Mouse (Mus musculus) forebrain, embryonic 15.5 days (tissue): Measurements from ENCODE around the gene Spats2l. TPM values are rescaled to one million over a fixed set of nuclear protein-coding genes. Genes with fewer than 3 reads are reported as not detected.

ENCODE experiments used
- ATAC-seq: fragments of 200-750 bp; cut with Nextera tagmentation; replicated peaks from 2 replicates; pipeline ENCODE4 v1.8.0; 2017; ENCODE audit warnings: mild to moderate bottlenecking, moderate TSS enrichment, moderate library complexity
- H3K27ac ChIP-seq: fragments of 300-500 bp; sonication (generic); replicated peaks from 2 replicates; pipeline ENCODE4 v1.5.1; 2015; ENCODE audit warnings: mild to moderate bottlenecking, inconsistent platforms
- H3K27me3 ChIP-seq: fragments of 300-500 bp; sonication (generic); 2 replicates; pipeline ENCODE4 v1.6.1; 2015; ENCODE audit warnings: inconsistent platforms
- H3K36me3 ChIP-seq: fragments of 300-500 bp; sonication (generic); 2 replicates; pipeline ENCODE4 v1.6.1; 2015; ENCODE audit warnings: mild to moderate bottlenecking, inconsistent platforms
- H3K4me1 ChIP-seq: fragments of 300-500 bp; sonication (generic); 2 replicates; pipeline ENCODE4 v1.6.1; 2015; ENCODE audit warnings: inconsistent platforms
- H3K4me2 ChIP-seq: fragments of 300-500 bp; sonication (generic); replicated peaks from 2 replicates; pipeline ENCODE4 v1.6.1; 2015; ENCODE audit warnings: mild to moderate bottlenecking, inconsistent platforms
- H3K4me3 ChIP-seq: fragments of 300-500 bp; sonication (generic); 2 replicates; pipeline ENCODE4 v1.5.1; 2015; ENCODE audit warnings: mild to moderate bottlenecking, inconsistent platforms
- H3K9ac ChIP-seq: fragments of 300-500 bp; sonication (generic); replicated peaks from 2 replicates; pipeline ENCODE4 v1.6.1; 2015; ENCODE audit warnings: mild to moderate bottlenecking, inconsistent platforms
- H3K9me3 ChIP-seq: fragments of 300-500 bp; sonication (generic); 2 replicates; pipeline ENCODE4 v1.6.1; 2016; ENCODE audit warnings: inconsistent platforms
- WGBS: fragments of 180-500 bp; shearing (Covaris S2); methylation state at CpG from one replicate; pipeline ENCODE4 v1.1.7; 2015; ENCODE audit warnings: mixed read lengths; 5-methylcytosine and 5-hydroxymethylcytosine counted together
- polyA plus RNA-seq: library from polyadenylated mRNA; unstranded; fragments of >200 nt; fragmentation: Nextera tagmentation; extraction: Ambion mirVana; gene quantifications from 2 replicates; pipeline ENCODE4 v1.2.1, GENCODE M21; 2015

Gene Spats2l
- polyA plus RNA-seq, 1 experiment from 2014 or later = 50.6 TPM

DNA sequence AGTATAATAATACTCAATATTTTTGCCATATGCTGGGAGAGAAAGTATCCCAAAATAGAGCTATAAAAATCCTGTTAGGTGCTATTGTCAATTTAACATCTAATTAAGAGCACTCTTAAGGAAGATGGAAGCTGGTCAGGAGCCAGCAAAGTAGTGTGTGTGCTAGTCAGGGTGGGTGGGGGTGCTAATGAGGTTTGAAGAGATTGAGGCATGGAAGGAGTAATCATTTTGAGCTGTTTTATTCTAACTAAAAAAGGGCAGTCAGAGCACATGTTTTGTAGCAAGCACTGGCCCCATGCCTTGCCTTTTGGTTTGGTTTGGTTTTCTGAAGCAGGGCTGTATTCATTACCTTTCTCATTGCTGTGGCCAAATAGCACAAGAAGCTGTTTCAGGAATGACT lies 132.3 kb downstream of the Spats2l start:
- Histone ChIP-seq H3K9me3 (no peaks in the 10 kb centered on the region), H3K36me3 (no peaks in the 10 kb centered on the region), H3K27me3 (no peaks in the 10 kb centered on the region), H3K4me3 (no peak overlapping the region), H3K4me1 (peaks cover 11% of the 10 kb centered on the region; the same call in 1 of the 2 replicates), H3K4me2 (no peak overlapping the region), H3K9ac (no peak overlapping the region), H3K27ac (0 out of 2 replicates have a peak overlapping the region, but pooled peaks have one; percentile 3)
- ATAC-seq = 0 out of 2 replicates have a peak, but pooled peaks have one; percentile 27

- no peak overlapping the region for H3K4me2 ChIP-seq
- H3K9ac ChIP-seq = no peak overlapping the region
- H3K27ac ChIP-seq = peak overlapping the region; percentile 11; the same call in 1 of the 2 replicates
- H3K9me3 ChIP-seq = no peaks in the 10 kb centered on the region
- no peaks in the 10 kb centered on the region for H3K36me3 ChIP-seq
- H3K27me3 ChIP-seq = no peaks in the 10 kb centered on the region
- H3K4me1 ChIP-seq = peaks cover 17% of the 10 kb centered on the region; the same call in 1 of the 2 replicates
- ATAC-seq = no peak
- 83% methylated on average over 6 of the region's 6 CpGs for WGBS
- H3K4me3 ChIP-seq = no peak overlapping the region
Measured at GRCm38 (mm10) chr1:57911561-57911960, 137.6 kb downstream of the Spats2l start.

DNA sequence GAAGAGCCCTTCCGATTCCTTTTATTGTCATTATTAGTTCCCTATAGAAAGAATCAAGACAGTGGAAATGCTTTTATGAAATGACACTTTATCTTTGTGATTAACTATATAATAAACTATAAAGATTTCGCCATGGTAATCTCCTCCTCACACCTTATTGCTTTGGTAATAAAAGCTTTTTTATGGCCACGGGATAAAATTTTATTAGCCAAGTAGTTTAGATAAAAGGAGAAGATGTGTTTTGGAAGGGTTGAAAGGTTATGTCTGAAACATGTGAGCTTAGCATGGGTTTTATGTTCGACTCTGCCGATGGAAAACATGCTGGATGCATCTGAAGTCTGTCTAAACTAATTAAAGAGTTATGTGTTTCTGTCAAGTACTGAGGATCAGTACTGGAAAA lies 143.4 kb downstream of the Spats2l start:
- no peak overlapping the region for H3K9ac ChIP-seq
- no peak overlapping the region for H3K4me2 ChIP-seq
- 90% methylated on average over 5 of the region's 5 CpGs for WGBS
- no peak overlapping the region for H3K27ac ChIP-seq
- no peak for ATAC-seq
- H3K9me3 ChIP-seq = no peaks in the 10 kb centered on the region
- no peaks in the 10 kb centered on the region for H3K4me1 ChIP-seq
- no peaks in the 10 kb centered on the region for H3K27me3 ChIP-seq
- H3K36me3 ChIP-seq = no peaks in the 10 kb centered on the region
- H3K4me3 ChIP-seq = no peak overlapping the region

DNA sequence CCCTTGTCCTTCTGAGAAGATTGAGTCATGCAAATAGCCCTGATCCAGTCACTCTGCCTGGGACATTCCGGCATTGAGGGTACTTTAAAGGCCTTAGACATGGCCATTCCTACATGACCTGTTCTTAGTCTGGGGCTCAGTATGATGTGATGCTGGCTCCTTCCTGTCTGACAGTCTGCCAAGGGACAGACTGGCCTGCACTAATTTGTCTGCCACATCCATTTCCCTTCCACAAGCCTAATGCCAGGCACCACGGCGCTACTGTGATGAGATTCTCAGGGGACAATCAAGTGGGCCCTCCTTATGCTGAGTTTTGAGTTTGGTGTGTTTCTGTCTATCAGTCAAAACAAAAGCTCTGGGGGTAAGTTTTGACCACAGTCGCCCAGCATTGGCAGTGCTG lies 144.6 kb downstream of the Spats2l start:
- no peak overlapping the region for H3K27ac ChIP-seq
- H3K36me3 ChIP-seq = no peaks in the 10 kb centered on the region
- no peaks in the 10 kb centered on the region for H3K4me1 ChIP-seq
- no peak overlapping the region for H3K4me3 ChIP-seq
- no peak overlapping the region for H3K4me2 ChIP-seq
- no peak for ATAC-seq
- H3K9me3 ChIP-seq = no peaks in the 10 kb centered on the region
- no peak overlapping the region for H3K9ac ChIP-seq
- WGBS = 80% methylated on average over 4 of the region's 4 CpGs
- H3K27me3 ChIP-seq = no peaks in the 10 kb centered on the region

GRCm38 (mm10) chr1:57934287-57934686 lies 160.3 kb downstream of the Spats2l start:
- WGBS = 32% methylated on average over 1 of the region's 1 CpGs
- H3K27ac ChIP-seq = no peak overlapping the region
- H3K9me3 ChIP-seq = no peaks in the 10 kb centered on the region
- 0 out of 2 replicates have a peak, but pooled peaks cover 2% of the 10 kb centered on the region for H3K4me1 ChIP-seq
- no peak overlapping the region for H3K9ac ChIP-seq
- H3K27me3 ChIP-seq = peaks cover 5% of the 10 kb centered on the region; the same call in 1 of the 2 replicates
- no peak for ATAC-seq
- H3K4me2 ChIP-seq = no peak overlapping the region
- H3K36me3 ChIP-seq = 0 out of 2 replicates have a peak, but pooled peaks cover 3% of the 10 kb centered on the region
- no peak overlapping the region for H3K4me3 ChIP-seq

- Histone ChIP-seq H3K9ac (no peak overlapping the region), H3K9me3 (no peaks in the 10 kb centered on the region), H3K4me2 (no peak overlapping the region), H3K36me3 (0 out of 2 replicates have a peak, but pooled peaks cover 6% of the 10 kb centered on the region), H3K4me1 (peaks cover 23% of the 10 kb centered on the region), H3K27me3 (peaks cover 5% of the 10 kb centered on the region; the same call in 1 of the 2 replicates), H3K4me3 (no peak overlapping the region), H3K27ac (no peak overlapping the region)
- ATAC-seq = peak; percentile 79
- 13% methylated on average over 10 of the region's 10 CpGs for WGBS
Measured at GRCm38 (mm10) chr1:57940691-57941090, 166.7 kb downstream of the Spats2l start.

GRCm38 (mm10) chr1:57941095-57941494 lies 167.1 kb downstream of the Spats2l start:
- H3K27ac ChIP-seq = no peak overlapping the region
- no peak overlapping the region for H3K4me2 ChIP-seq
- no peaks in the 10 kb centered on the region for H3K9me3 ChIP-seq
- no peak for ATAC-seq
- 47% methylated on average over 7 of the region's 7 CpGs for WGBS
- no peak overlapping the region for H3K9ac ChIP-seq
- no peak overlapping the region for H3K4me3 ChIP-seq
- H3K4me1 ChIP-seq = peaks cover 23% of the 10 kb centered on the region
- H3K27me3 ChIP-seq = peaks cover 5% of the 10 kb centered on the region; the same call in 1 of the 2 replicates
- 0 out of 2 replicates have a peak, but pooled peaks cover 8% of the 10 kb centered on the region for H3K36me3 ChIP-seq

GRCm38 (mm10) chr1:57941734-57942133 lies 167.8 kb downstream of the Spats2l start:
- 35% methylated on average over 11 of the region's 11 CpGs for WGBS
- Histone ChIP-seq H3K4me1 (peaks cover 23% of the 10 kb centered on the region), H3K9me3 (no peaks in the 10 kb centered on the region), H3K27me3 (peaks cover 5% of the 10 kb centered on the region; the same call in 1 of the 2 replicates), H3K4me3 (no peak overlapping the region), H3K9ac (no peak overlapping the region), H3K4me2 (no peak overlapping the region), H3K36me3 (0 out of 2 replicates have a peak, but pooled peaks cover 8% of the 10 kb centered on the region), H3K27ac (no peak overlapping the region)
- ATAC-seq = no peak

- Histone ChIP-seq H3K4me1 (peaks cover 23% of the 10 kb centered on the region), H3K4me3 (no peak overlapping the region), H3K36me3 (0 out of 2 replicates have a peak, but pooled peaks cover 8% of the 10 kb centered on the region), H3K27me3 (peaks cover 5% of the 10 kb centered on the region; the same call in 1 of the 2 replicates), H3K9ac (no peak overlapping the region), H3K9me3 (no peaks in the 10 kb centered on the region), H3K4me2 (no peak overlapping the region), H3K27ac (no peak overlapping the region)
- 53% methylated on average over 6 of the region's 6 CpGs for WGBS
- no peak for ATAC-seq
Measured at GRCm38 (mm10) chr1:57942215-57942614, 168.3 kb downstream of the Spats2l start.

DNA sequence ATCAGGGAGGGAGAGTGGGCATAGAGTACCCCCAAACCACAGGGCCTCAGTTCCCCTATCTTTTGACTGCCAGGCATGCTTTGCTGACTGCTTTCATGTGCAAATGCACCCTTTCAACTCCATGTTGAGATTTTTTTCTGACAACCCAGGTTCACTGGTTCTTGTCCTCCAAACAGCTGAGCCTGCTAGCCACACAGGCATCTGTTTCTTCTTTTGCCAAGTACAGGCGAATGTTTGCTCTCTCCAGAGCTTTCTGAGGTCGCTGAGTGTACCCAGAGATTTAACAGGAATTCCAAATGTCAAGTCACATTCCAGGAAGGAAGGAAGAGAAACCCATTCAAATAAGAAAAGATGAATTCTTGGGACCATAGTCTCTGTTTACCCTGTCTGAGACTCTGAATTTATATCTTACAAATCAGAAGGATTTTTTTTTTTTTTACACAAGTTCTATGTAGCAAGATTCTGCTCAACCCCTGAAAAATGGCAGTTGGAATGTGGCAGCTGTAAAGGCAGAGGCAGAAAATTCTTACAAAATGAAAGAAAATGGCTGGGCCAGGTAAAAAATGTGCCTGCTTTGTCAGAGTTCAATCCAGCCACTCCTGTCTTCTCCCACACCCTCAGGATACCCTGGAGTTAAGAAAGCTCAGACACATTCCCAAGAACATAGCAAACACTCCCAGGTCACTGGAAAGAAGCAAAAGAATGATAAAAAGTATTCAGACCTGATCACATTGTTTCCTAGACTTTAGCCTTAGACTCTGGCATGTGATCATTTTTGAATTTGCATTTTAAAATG lies 173.8 kb downstream of the Spats2l start:
- Histone ChIP-seq H3K4me2 (no peak overlapping the region), H3K4me1 (peaks cover 6% of the 10 kb centered on the region; the same call in 1 of the 2 replicates), H3K9me3 (no peaks in the 10 kb centered on the region), H3K36me3 (0 out of 2 replicates have a peak, but pooled peaks cover 5% of the 10 kb centered on the region), H3K27me3 (no peaks in the 10 kb centered on the region), H3K4me3 (no peak overlapping the region), H3K9ac (no peak overlapping the region), H3K27ac (no peak overlapping the region)
- WGBS = 23% methylated on average over 2 of the region's 2 CpGs
- ATAC-seq = no peak

DNA sequence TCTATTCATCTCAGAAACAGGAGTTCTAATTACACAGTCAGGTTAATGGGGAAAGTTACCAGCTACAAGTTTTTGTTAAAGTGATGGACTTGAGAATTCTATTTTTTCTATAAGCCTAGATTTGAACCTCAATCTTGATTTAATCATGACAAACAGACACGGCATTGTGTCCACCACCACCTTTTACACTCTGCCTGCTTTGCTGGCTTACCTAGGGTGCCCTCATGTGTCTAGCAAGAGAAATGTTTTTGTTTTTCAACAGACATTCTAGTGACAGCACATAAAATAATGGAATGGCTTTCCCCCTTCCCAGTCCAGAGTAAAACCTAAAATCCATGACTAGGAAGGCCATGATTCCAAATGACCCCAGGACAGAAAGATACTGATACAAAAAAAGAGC lies 175.2 kb downstream of the Spats2l start:
- Histone ChIP-seq H3K27ac (no peak overlapping the region), H3K36me3 (0 out of 2 replicates have a peak, but pooled peaks cover 2% of the 10 kb centered on the region), H3K9me3 (no peaks in the 10 kb centered on the region), H3K4me1 (peaks cover 6% of the 10 kb centered on the region; the same call in 1 of the 2 replicates), H3K9ac (no peak overlapping the region), H3K27me3 (no peaks in the 10 kb centered on the region), H3K4me2 (no peak overlapping the region), H3K4me3 (no peak overlapping the region)
- ATAC-seq = 0 out of 2 replicates have a peak, but pooled peaks have one; percentile 43
- WGBS = 2% methylated on average over 1 of the region's 1 CpGs

DNA sequence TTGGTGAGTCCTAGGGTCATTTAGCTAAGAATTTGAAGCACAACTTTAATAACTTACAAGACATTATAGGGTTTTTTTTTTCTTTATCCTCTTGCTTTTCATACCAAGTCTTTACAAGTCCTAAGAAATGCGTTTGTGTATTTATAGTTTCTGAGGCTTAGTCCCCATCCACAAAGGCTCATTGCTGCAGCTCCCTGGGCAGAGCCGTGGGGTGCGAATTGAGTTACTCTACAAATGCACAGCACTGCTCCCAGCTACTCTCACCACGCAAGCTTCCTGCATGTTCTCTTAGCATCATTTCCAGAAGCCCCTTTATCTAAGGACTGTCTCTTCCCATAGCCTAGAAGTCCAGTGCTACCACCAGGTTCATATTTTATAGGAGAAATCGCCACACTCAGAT lies 175.8 kb downstream of the Spats2l start:
- no peak for ATAC-seq
- H3K9ac ChIP-seq = no peak overlapping the region
- no peaks in the 10 kb centered on the region for H3K9me3 ChIP-seq
- no peak overlapping the region for H3K4me2 ChIP-seq
- no peak overlapping the region for H3K4me3 ChIP-seq
- no peaks in the 10 kb centered on the region for H3K27me3 ChIP-seq
- 50% methylated on average over 5 of the region's 5 CpGs for WGBS
- peaks cover 6% of the 10 kb centered on the region; the same call in 1 of the 2 replicates for H3K4me1 ChIP-seq
- peaks cover 4% of the 10 kb centered on the region; the same call in 1 of the 2 replicates for H3K36me3 ChIP-seq
- no peak overlapping the region for H3K27ac ChIP-seq
